Mouse (Mus musculus) liver, adult 2 months (tissue): ENCODE results near the gene Pak1ip1. TPM values are rescaled to one million over a fixed set of nuclear protein-coding genes. Genes with fewer than 3 reads are reported as not detected.

Experiments used
- DNase-seq: peaks from one replicate; pipeline ENCODE4 v3.0.0-alpha.2; 2011; ENCODE audit warnings: low read depth, low spot score; ENCODE audit errors: extremely low read depth
- H3K27ac ChIP-seq: fragments of 200-500 bp; replicated peaks from 2 replicates; pipeline ENCODE4 v1.5.1; 2012; ENCODE audit warnings: low read depth, mild to moderate bottlenecking, control low read depth, inconsistent platforms, low read length; ENCODE audit not compliant: insufficient read depth
- H3K27me3 ChIP-seq: fragments of 200-500 bp; 2 replicates; pipeline ENCODE4 v1.6.1; 2012; ENCODE audit warnings: mild to moderate bottlenecking, moderate library complexity, low read length, inconsistent platforms; ENCODE audit not compliant: control insufficient read depth, insufficient read depth
- H3K36me3 ChIP-seq: fragments of 200-500 bp; 2 replicates; pipeline ENCODE4 v1.6.1; 2012; ENCODE audit warnings: low read length, inconsistent platforms; ENCODE audit not compliant: control insufficient read depth, insufficient read depth
- H3K4me1 ChIP-seq: fragments of 200-500 bp; 2 replicates; pipeline ENCODE4 v1.6.1; 2011; ENCODE audit warnings: low read length; ENCODE audit not compliant: control insufficient read depth, insufficient read depth
- H3K4me3 ChIP-seq: fragments of 200-500 bp; 2 replicates; pipeline ENCODE4 v1.5.1; 2011; ENCODE audit warnings: low read depth, mild to moderate bottlenecking, control low read depth, low read length, moderate library complexity; ENCODE audit not compliant: insufficient read depth
- H3K79me2 ChIP-seq: fragments of 200-500 bp; 2 replicates; pipeline ENCODE4 v1.6.1; 2012; ENCODE audit warnings: inconsistent platforms, mild to moderate bottlenecking, low read length, moderate library complexity; ENCODE audit not compliant: control insufficient read depth, insufficient read depth
- H3K9ac ChIP-seq: fragments of 200-500 bp; 2 replicates; pipeline ENCODE4 v1.6.1; 2012; ENCODE audit warnings: low read depth, mild to moderate bottlenecking, control low read depth, inconsistent platforms, low read length
- CTCF ChIP-seq: fragments of 200-500 bp; IDR thresholded peaks from 2 replicates; pipeline ENCODE4 v1.5.1; 2011; ENCODE audit warnings: low read depth, low read length, control low read depth
- POLR2A ChIP-seq: fragments of 200-500 bp; IDR thresholded peaks from 2 replicates; pipeline ENCODE4 v1.6.1; 2011; ENCODE audit warnings: low read length, control low read depth; ENCODE audit not compliant: insufficient read depth; ENCODE audit errors: extremely low read depth
- WGBS: fragments of 180-500 bp; shearing (Covaris S2); methylation state at CpG from one replicate; pipeline ENCODE4 v1.1.7; 2018; 5-methylcytosine and 5-hydroxymethylcytosine counted together
- polyA plus RNA-seq: library from polyadenylated mRNA; depleted of rRNA; stranded (reverse); fragments of >200 nt; gene quantifications from 2 replicates; pipeline ENCODE4 v1.2.3, GENCODE M21; 2012; rRNA removed
- total RNA-seq: library from RNA; depleted of rRNA; stranded (reverse); fragments of >200 nt; gene quantifications from 2 replicates; pipeline ENCODE4 v1.2.3, GENCODE M21; 2014; rRNA removed

The Pak1ip1 gene
- total and polyA plus RNA-seq, 2 experiments = 28.9 to 33.4 TPM

GRCm38 (mm10) chr13:41047280-41047679, 46.5 kb downstream of the Pak1ip1 start:
- Histone ChIP-seq H3K4me3 (no peak overlapping the region), H3K27ac (no peak overlapping the region), H3K27me3 (no peaks in the 10 kb centered on the region), H3K79me2 (no peaks in the 10 kb centered on the region), H3K36me3 (no peaks in the 10 kb centered on the region), H3K9ac (no peak overlapping the region), H3K4me1 (no peaks in the 10 kb centered on the region)
- 74% methylated on average over 6 of the region's 6 CpGs for WGBS
- TF ChIP-seq POLR2A = no peak
- TF ChIP-seq CTCF = peak; percentile 9; the same call in 1 of the 2 replicates
- DNase-seq = peak; percentile 24

- WGBS = 80% methylated on average over 5 of the region's 5 CpGs
- no peaks in the 10 kb centered on the region for H3K27me3 ChIP-seq
- no peaks in the 10 kb centered on the region for H3K79me2 ChIP-seq
- no peak overlapping the region for H3K27ac ChIP-seq
- H3K9ac ChIP-seq = no peak overlapping the region
- TF ChIP-seq POLR2A (no peak), CTCF (no peak)
- no peaks in the 10 kb centered on the region for H3K4me1 ChIP-seq
- DNase-seq = no peak
- no peak overlapping the region for H3K4me3 ChIP-seq
- H3K36me3 ChIP-seq = no peaks in the 10 kb centered on the region
These were observed 51.1 kb downstream of the Pak1ip1 start for GRCm38 (mm10) chr13:41051965-41052364.

Other genes starting within 250 kb of the Pak1ip1 start
- gene Gcnt2, start 141.3 kb upstream of the Pak1ip1 start, total RNA-seq = 14.7 and 18.1 TPM in 2 replicates
- 2.8 and 3.5 TPM in 2 replicates for gene Gcnt2, start 141.3 kb upstream of the Pak1ip1 start, polyA plus RNA-seq
- gene Tmem14c, start 15.3 kb downstream of the Pak1ip1 start, total RNA-seq = 149 and 153 TPM in 2 replicates
- 201 and 244 TPM in 2 replicates for gene Tmem14c, start 15.3 kb downstream of the Pak1ip1 start, polyA plus RNA-seq
- gene Mak, start 78.7 kb downstream of the Pak1ip1 start, total RNA-seq = under 0.01 TPM in 1 of 2 replicates, not detected in the other
- gene Mak, start 78.7 kb downstream of the Pak1ip1 start, polyA plus RNA-seq = 0.04 TPM in 1 of 2 replicates, not detected in the other
- not detected in 2 replicates for gene Gcm2, start 110.0 kb downstream of the Pak1ip1 start, total RNA-seq
- gene Gcm2, start 110.0 kb downstream of the Pak1ip1 start, polyA plus RNA-seq = not detected in 2 replicates
- gene Sycp2l, start 113.3 kb downstream of the Pak1ip1 start, total RNA-seq = not detected in 2 replicates
- not detected in 2 replicates for gene Sycp2l, start 113.3 kb downstream of the Pak1ip1 start, polyA plus RNA-seq
- gene Elovl2, start 219.4 kb downstream of the Pak1ip1 start, total RNA-seq = 287 and 443 TPM in 2 replicates
- 157 and 182 TPM in 2 replicates for gene Elovl2, start 219.4 kb downstream of the Pak1ip1 start, polyA plus RNA-seq
- 14.6 and 20.7 TPM in 2 replicates for gene Smim13, start 248.8 kb downstream of the Pak1ip1 start, total RNA-seq
- 5.1 and 5.2 TPM in 2 replicates for gene Smim13, start 248.8 kb downstream of the Pak1ip1 start, polyA plus RNA-seq